Mouse (Mus musculus): ENCODE measurements around the gene Syne1.

- TF ChIP-seq EP300 (IDR thresholded peaks at IDR 0.05; ENCODE audit: low read depth) (no peak), CTCF (IDR thresholded peaks at IDR 0.05; ENCODE audit: low read depth) (no peak)
Observed at GRCm38 (mm10) chr10:5070941-5071231, 480.4 kb downstream of the Syne1 start.

Data from heart, postnatal 0 days (tissue).